Comparison of ENCODE assay signal across 8 mouse cellular contexts in genomic region chr5:134959114-134959513, GRCm38 (mm10). TPM values are rescaled to one million over a fixed set of nuclear protein-coding genes. Genes with fewer than 3 reads are reported as not detected.
DNase-seq lines count a peak whose midpoint lies in the region; ATAC-seq lines count a peak whose summit lies in the region.

No protein-coding gene starts in this region.

- peak; percentile 58; the same call in 1 of the 2 replicates for ATAC-seq in erythroid progenitor cell, adult 5-6 weeks (replicated peaks; ENCODE audit: low FRiP score, poor library complexity, severe bottlenecking)

- DNase-seq in kidney, postnatal 25 days = peak; percentile 7 to 59
- DNase-seq in kidney, adult 8-10 months = no peak
- DNase-seq in Muller cell, postnatal 12 days (ENCODE audit: inconsistent ontology term) = peak; percentile 79
- peak; percentile 16 to 33 for DNase-seq in left cerebral cortex, postnatal 25 days (ENCODE audit: low spot score in 2 of 2)
- no peak for DNase-seq in testis, postnatal 14 days (ENCODE audit: low spot score)
- DNase-seq in layer of hippocampus, adult 8-10 months (ENCODE audit: low spot score in 2 of 2) = no peak
- DNase-seq in cerebellum, adult 11-12 months = no peak

- intact Hi-C loops in left cerebral cortex, postnatal 25 days (cut with DNase I) = no loop called here

RNA-seq across cellular contexts. Expression of gene Cldn4, which starts 12.4 kb away (rescaled TPM):
- total RNA-seq in erythroid progenitor cell, adult 5-6 weeks (2015; ENCODE audit: low replicate concordance) = 0.84 TPM in 1 of 2 replicates, not detected in the other
- not detected in 2 replicates for total RNA-seq in erythroid progenitor cell, adult 5-6 weeks (2017; ENCODE audit: low replicate concordance)
- total RNA-seq in left cerebral cortex, postnatal 25 days (2021) = not detected
- total RNA-seq in layer of hippocampus, adult 8-10 months (2022) = not detected

RNA-seq across cellular contexts. Expression of gene Cldn3, which starts 26.9 kb away (rescaled TPM):
- not detected in 2 replicates for total RNA-seq in erythroid progenitor cell, adult 5-6 weeks (2015; ENCODE audit: low replicate concordance)
- total RNA-seq in erythroid progenitor cell, adult 5-6 weeks (2017; ENCODE audit: low replicate concordance) = not detected in 2 replicates
- under 1 TPM; 0.39 to 0.62 TPM for total RNA-seq in left cerebral cortex, postnatal 25 days (2021)
- under 1 TPM; 0.61 to 0.87 (median 0.81) TPM for total RNA-seq in layer of hippocampus, adult 8-10 months (2022)

RNA-seq across cellular contexts. Expression of gene Mettl27, which starts 26.9 kb away (rescaled TPM):
- 41.1 and 65.6 TPM in 2 replicates for total RNA-seq in erythroid progenitor cell, adult 5-6 weeks (2015; ENCODE audit: low replicate concordance)
- 28.3 and 42.1 TPM in 2 replicates for total RNA-seq in erythroid progenitor cell, adult 5-6 weeks (2017; ENCODE audit: low replicate concordance)
- total RNA-seq in left cerebral cortex, postnatal 25 days (2021) = 1 to 10 TPM; 9.0 to 9.8 TPM
- total RNA-seq in layer of hippocampus, adult 8-10 months (2022) = 10 to 100 TPM in 2 of 4 experiments, 1 to 10 TPM in 2; 8.0 to 13.5 (median 10.8) TPM

RNA-seq across cellular contexts. Expression of gene Cldn13, which starts 43.8 kb away (rescaled TPM):
- 702 and 793 TPM in 2 replicates for total RNA-seq in erythroid progenitor cell, adult 5-6 weeks (2015; ENCODE audit: low replicate concordance)
- 370 and 493 TPM in 2 replicates for total RNA-seq in erythroid progenitor cell, adult 5-6 weeks (2017; ENCODE audit: low replicate concordance)
- total RNA-seq in left cerebral cortex, postnatal 25 days (2021) = not detected
- total RNA-seq in layer of hippocampus, adult 8-10 months (2022) = not detected

RNA-seq across cellular contexts. Expression of gene Abhd11, which starts 49.8 kb away (rescaled TPM):
- total RNA-seq in erythroid progenitor cell, adult 5-6 weeks (2015; ENCODE audit: low replicate concordance) = 15.9 and 29.8 TPM in 2 replicates
- total RNA-seq in erythroid progenitor cell, adult 5-6 weeks (2017; ENCODE audit: low replicate concordance) = 3.9 and 4.3 TPM in 2 replicates
- total RNA-seq in left cerebral cortex, postnatal 25 days (2021) = 10 to 100 TPM; 35.5 to 41.4 TPM
- total RNA-seq in layer of hippocampus, adult 8-10 months (2022) = 10 to 100 TPM; 30.3 to 35.3 (median 33.6) TPM

Comparison
In these comparisons a context has a peak if more than half of its experiments do, and no peak if none do; other contexts are left out.
1. DNase-seq: peak in kidney, postnatal 25 days (2 of 2), Muller cell, postnatal 12 days (single experiment) and left cerebral cortex, postnatal 25 days (2 of 2); none in kidney, adult 8-10 months (0 of 2), testis, postnatal 14 days (single experiment), layer of hippocampus, adult 8-10 months (0 of 2) and cerebellum, adult 11-12 months (single experiment).